Mouse (Mus musculus): ENCODE measurements around the gene Ak7. TPM values are rescaled to one million over a fixed set of nuclear protein-coding genes. Genes with fewer than 3 reads are reported as not detected.
A peak's percentile ranks its signal among the peaks of the same experiment; 100 is the strongest.

The Ak7 gene
- 1 to 10 TPM in 1 of 2 experiments, under 1 TPM in 1; 0.69 to 1.7 TPM for total RNA-seq (2021)
- long read RNA-seq, experiment 1: 0 reads
- long read RNA-seq, experiment 2, partial matches to known transcripts: 1 of 3 reads
- long read RNA-seq, experiment 2, other reads (novel, unspliced or antisense): 1 of 3 reads

GRCm38 (mm10) chr12:105705799-105706487 lies at the start of gene Ak7:
Gene Ak7, plus strand, starts transcription at chr12:105705976.
- no peak for DNase-seq (ENCODE audit: low spot score in 2 of 2)
- TF ChIP-seq CTCF (conservative IDR thresholded peaks at IDR 0.05): no peak
- H3K27ac ChIP-seq: no peak within 1 kb of the TSS
- H3K4me3 ChIP-seq: no peak within 1 kb of the TSS

GRCm38 (mm10) chr12:105676274-105676673 lies 29.5 kb upstream of the Ak7 start:
- no peak for TF ChIP-seq CTCF (conservative IDR thresholded peaks at IDR 0.05)
- no peak overlapping the region for H3K4me3 ChIP-seq
- DNase-seq (ENCODE audit: low spot score in 2 of 2): no peak
- H3K27ac ChIP-seq: no peak overlapping the region

DNA sequence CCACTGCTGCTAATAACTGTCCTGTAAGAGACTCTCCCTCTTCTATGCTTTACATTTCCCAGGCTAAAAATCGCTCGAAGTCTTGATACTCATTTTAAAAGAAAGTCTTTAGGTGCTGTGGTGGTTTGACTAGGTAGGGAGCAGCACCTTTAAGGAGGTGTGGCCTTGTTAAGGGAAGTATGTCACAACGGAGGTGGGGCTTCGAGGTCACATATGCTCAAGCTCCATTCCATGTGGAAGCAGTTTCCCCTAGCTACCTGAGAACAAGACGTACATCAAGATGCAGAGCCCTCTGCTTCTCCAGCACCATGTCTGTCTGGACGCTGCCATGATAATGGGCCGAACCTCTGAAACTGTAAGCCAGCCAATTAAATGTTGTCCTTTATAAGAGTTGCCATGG lies 27.6 kb upstream of the Ak7 start:
- Histone ChIP-seq H3K27ac (no peak overlapping the region), H3K4me3 (no peak overlapping the region)
- no peak for DNase-seq (ENCODE audit: low spot score in 2 of 2)
- TF ChIP-seq CTCF (conservative IDR thresholded peaks at IDR 0.05): no peak

GRCm38 (mm10) chr12:105678762-105679161 lies 27.0 kb upstream of the Ak7 start:
- TF ChIP-seq CTCF (conservative IDR thresholded peaks at IDR 0.05): no peak
- Histone ChIP-seq H3K27ac (no peak overlapping the region), H3K4me3 (no peak overlapping the region)
- no peak for DNase-seq (ENCODE audit: low spot score in 2 of 2)

GRCm38 (mm10) chr12:105683933-105684901 lies 21.6 kb upstream of the Ak7 start, which contains the start of gene Gskip:
Gene Gskip, plus strand, starts transcription at chr12:105684829.
- DNase-seq (ENCODE audit: low spot score in 2 of 2): peak in 1 of 2 experiments; percentile 21
- TF ChIP-seq CTCF (conservative IDR thresholded peaks at IDR 0.05): no peak
- peak within 1 kb of the TSS; percentile 94 for H3K27ac ChIP-seq
- H3K4me3 ChIP-seq: peak within 1 kb of the TSS; percentile 97

DNA sequence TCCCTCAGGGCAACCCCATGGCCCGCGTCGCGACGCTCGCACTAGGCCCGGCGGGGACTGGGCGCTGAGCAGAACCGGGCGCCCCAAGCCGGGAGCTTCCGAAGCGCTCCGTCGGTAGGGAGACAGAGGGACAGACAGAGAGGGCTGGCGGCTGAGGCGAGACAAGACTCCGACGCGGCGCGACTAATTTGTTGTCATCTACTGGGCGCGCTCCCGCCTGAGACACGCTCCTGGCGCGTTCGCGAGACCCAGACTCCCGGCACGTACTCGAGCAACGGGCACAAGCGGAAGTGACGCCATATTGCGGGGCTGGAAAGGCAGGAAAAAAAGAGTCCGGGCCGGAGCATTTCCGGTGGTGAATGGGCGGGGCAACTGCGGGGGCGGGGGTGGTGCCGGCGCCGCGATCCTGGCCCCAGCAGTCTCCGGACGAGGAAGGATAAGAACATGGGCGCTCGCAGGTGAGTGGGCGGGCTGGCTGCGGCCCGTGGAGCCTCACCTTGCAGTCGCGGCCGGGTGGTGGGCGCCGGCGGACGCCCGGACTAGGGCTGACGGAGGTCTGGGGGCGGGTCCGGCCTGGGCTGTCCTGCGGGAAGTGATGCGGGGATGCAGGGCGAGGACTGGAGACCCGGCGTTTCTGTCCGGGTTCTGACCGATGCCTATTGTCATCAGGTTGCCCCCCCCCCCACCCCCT lies 20.6 kb upstream of the Ak7 start, which contains the start of gene Atg2b:
Gene Atg2b (minus strand): TSS at position 211 of the 691 bp plus-strand sequence.
- peak within 1 kb of the TSS; percentile 97 for H3K4me3 ChIP-seq
- peak; percentile 96 to 98 for DNase-seq (ENCODE audit: low spot score in 2 of 2)
- no peak for TF ChIP-seq CTCF (conservative IDR thresholded peaks at IDR 0.05)
- H3K27ac ChIP-seq: peak within 1 kb of the TSS; percentile 94

DNA sequence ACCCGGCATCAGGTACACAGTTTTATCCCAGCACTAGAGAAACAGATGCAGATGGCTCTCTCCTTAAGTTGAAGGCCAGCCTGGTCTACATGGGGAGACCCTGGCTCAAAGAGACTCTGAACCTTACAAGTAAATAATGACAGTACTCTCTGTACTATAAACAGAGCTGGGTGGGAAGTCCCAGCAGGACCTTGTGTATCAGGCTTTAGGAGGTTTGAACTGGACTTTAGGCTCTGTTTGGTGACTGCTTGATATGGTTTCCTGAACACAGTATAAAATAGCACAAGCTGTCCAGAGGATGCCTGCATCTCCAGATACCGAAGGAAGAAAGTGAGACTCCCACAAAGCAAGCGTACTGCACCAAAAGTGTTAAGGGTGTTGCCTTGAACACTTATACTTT lies 19.0 kb upstream of the Ak7 start:
- Histone ChIP-seq H3K4me3 (no peak overlapping the region), H3K27ac (no peak overlapping the region)
- TF ChIP-seq CTCF (conservative IDR thresholded peaks at IDR 0.05): no peak
- no peak for DNase-seq (ENCODE audit: low spot score in 2 of 2)

DNA sequence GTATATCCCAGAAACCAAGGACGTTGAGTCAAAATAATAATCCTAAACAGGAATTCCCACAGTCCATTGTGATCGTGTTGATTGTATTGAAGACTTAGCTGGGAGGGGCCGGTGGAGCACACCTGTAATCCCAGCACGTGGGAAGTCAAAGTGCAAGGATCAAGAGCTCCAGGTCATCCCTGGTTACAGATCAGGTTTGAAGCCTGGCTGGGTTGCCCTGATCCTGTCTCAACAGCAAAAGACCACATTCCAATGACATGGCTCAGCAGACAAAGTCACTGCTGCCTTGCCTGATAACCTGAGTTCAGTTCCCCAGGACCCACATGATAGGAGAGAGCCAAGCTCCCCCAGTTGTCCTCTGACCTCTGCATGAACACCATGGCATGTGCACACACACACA lies 18.4 kb upstream of the Ak7 start:
- no peak for TF ChIP-seq CTCF (conservative IDR thresholded peaks at IDR 0.05)

GRCm38 (mm10) chr12:105688546-105688945 lies 17.2 kb upstream of the Ak7 start:
- no peak overlapping the region for H3K27ac ChIP-seq
- no peak overlapping the region for H3K4me3 ChIP-seq
- TF ChIP-seq CTCF (conservative IDR thresholded peaks at IDR 0.05): no peak
- DNase-seq (ENCODE audit: low spot score in 2 of 2): no peak

More for the DNA sequence above, 18.4 kb upstream of the Ak7 start:
- Histone ChIP-seq H3K4me3 (no peak overlapping the region), H3K27ac (no peak overlapping the region)
- DNase-seq (ENCODE audit: low spot score in 2 of 2): no peak

- Histone ChIP-seq H3K27ac (no peak overlapping the region), H3K4me3 (no peak overlapping the region)
- no peak for DNase-seq (ENCODE audit: low spot score in 2 of 2)
- no peak for TF ChIP-seq CTCF (conservative IDR thresholded peaks at IDR 0.05)
Observed at GRCm38 (mm10) chr12:105689435-105689834, 16.3 kb upstream of the Ak7 start.

GRCm38 (mm10) chr12:105694021-105694420 lies 11.8 kb upstream of the Ak7 start:
- Histone ChIP-seq H3K4me3 (no peak overlapping the region), H3K27ac (no peak overlapping the region)
- DNase-seq (ENCODE audit: low spot score in 2 of 2): no peak
- no peak for TF ChIP-seq CTCF (conservative IDR thresholded peaks at IDR 0.05)

DNA sequence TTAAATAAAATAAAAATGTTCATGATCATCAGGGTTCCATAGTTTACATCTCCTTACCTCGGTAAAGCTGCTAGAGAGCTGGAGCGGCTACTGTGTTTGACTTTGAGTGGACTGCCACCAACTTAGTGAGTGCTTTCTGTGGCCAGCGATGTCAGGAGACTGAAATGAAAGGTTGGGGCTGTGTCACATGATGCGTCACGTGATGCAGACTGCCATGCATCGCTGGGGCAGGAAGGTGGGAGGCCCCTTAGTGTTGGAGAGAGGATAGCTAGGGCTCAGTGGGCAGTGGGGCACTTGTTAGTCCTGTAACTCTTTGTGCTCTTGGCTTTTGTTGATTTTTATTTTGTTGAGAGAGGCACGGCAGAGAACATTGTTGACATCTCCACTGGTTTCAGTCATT lies 9.9 kb upstream of the Ak7 start:
- Histone ChIP-seq H3K27ac (no peak overlapping the region), H3K4me3 (no peak overlapping the region)
- TF ChIP-seq CTCF (conservative IDR thresholded peaks at IDR 0.05): no peak
- no peak for DNase-seq (ENCODE audit: low spot score in 2 of 2)
